ENCODE assay signal across 16 mouse cellular contexts in genomic region chr16:4342579-4342978, GRCm38 (mm10).
DNase-seq lines count a peak whose midpoint lies in the region.
"Had no signal": no experiment of that assay in that cellular context is flagged by ENCODE, and none has a peak within 500 bp of the region (broad histone marks: within the 10 kb centered on the region; RNA-seq: fewer than 3 reads in every experiment).

No protein-coding gene starts in this region.

- peak; percentile 61 to 66 for DNase-seq in left cerebral cortex, adult 18-20 months (ENCODE audit: low spot score in 2 of 2)
- DNase-seq in left cerebral cortex, adult 11 months (ENCODE audit: low spot score): no peak
- peak; percentile 73 for DNase-seq in layer of hippocampus, adult 11-12 months (ENCODE audit: low spot score)
- peak; percentile 84 for DNase-seq in layer of hippocampus, adult 9-11 months
- peak; percentile 34 for DNase-seq in right cerebral cortex, postnatal 14 days
- DNase-seq in retina, embryonic 14.5 days (ENCODE audit: low spot score): no peak
- no peak for DNase-seq in lung, postnatal 25 days (ENCODE audit: low spot score)
- no peak for DNase-seq in adrenal gland, postnatal 14 days
- DNase-seq: B cell, adult 2 months; cerebellum, adult 9-11 months; heart, postnatal 4 days; kidney, postnatal 4 days; lung, adult 18-20 months; lung, postnatal 14 days; midbrain, embryonic 14.5 days; spleen, adult 18-20 months had no signal

Comparison
In these comparisons a context has a peak if more than half of its experiments do, and no peak if none do; other contexts are left out.
1. DNase-seq: peak in left cerebral cortex, adult 18-20 months (2 of 2), layer of hippocampus, adult 11-12 months (single experiment), layer of hippocampus, adult 9-11 months (single experiment) and right cerebral cortex, postnatal 14 days (single experiment); none in left cerebral cortex, adult 11 months (single experiment), retina, embryonic 14.5 days (single experiment), lung, postnatal 25 days (single experiment) and adrenal gland, postnatal 14 days (single experiment).